Mouse (Mus musculus) hindbrain, postnatal 0 days (tissue): ENCODE measurements around the gene Ifna16. TPM values are rescaled to one million over a fixed set of nuclear protein-coding genes. Genes with fewer than 3 reads are reported as not detected.
A peak's percentile ranks its signal among the peaks of the same experiment; 100 is the strongest.

ENCODE experiments used
- ATAC-seq: fragments of 200-750 bp; cut with Nextera tagmentation; 2 replicates; pipeline ENCODE4 v1.8.0; 2017; ENCODE audit warnings: mild to moderate bottlenecking, moderate TSS enrichment, moderate library complexity
- DNase-seq: peaks from one replicate; pipeline ENCODE4 v3.0.0-alpha.2; 2015; ENCODE audit warnings: low spot score
- H3K27ac ChIP-seq: fragments of 300-500 bp; sonication (generic); 2 replicates; pipeline ENCODE4 v1.5.1; 2014; ENCODE audit warnings: mild to moderate bottlenecking
- H3K27me3 ChIP-seq: fragments of 300-500 bp; sonication (generic); 2 replicates; pipeline ENCODE4 v1.6.1; 2014; ENCODE audit warnings: low read length, mixed read lengths; ENCODE audit not compliant: insufficient read depth
- H3K36me3 ChIP-seq: fragments of 300-500 bp; sonication (generic); 2 replicates; pipeline ENCODE4 v1.6.1; 2014; ENCODE audit warnings: low read length, mixed read lengths; ENCODE audit not compliant: insufficient read depth
- H3K4me1 ChIP-seq: fragments of 300-500 bp; sonication (generic); 2 replicates; pipeline ENCODE4 v1.6.1; 2014; ENCODE audit warnings: antibody characterized with exemption, low read length, mixed read lengths; ENCODE audit not compliant: insufficient read depth
- H3K4me2 ChIP-seq: fragments of 300-500 bp; sonication (generic); 2 replicates; pipeline ENCODE4 v1.6.1; 2014; ENCODE audit warnings: low read depth, mild to moderate bottlenecking, low read length, moderate library complexity, mixed read lengths
- H3K4me3 ChIP-seq: fragments of 300-500 bp; sonication (generic); 2 replicates; pipeline ENCODE4 v1.5.1; 2014; ENCODE audit warnings: low read length
- H3K9ac ChIP-seq: fragments of 300-500 bp; sonication (generic); replicated peaks from 2 replicates; pipeline ENCODE4 v1.6.1; 2014; ENCODE audit warnings: mild to moderate bottlenecking, low read length, moderate library complexity, mixed read lengths
- H3K9me3 ChIP-seq: fragments of 300-500 bp; sonication (generic); 2 replicates; pipeline ENCODE4 v1.6.1; 2016; ENCODE audit warnings: low read length, mixed read lengths
- CTCF ChIP-seq: IDR thresholded peaks from 2 replicates; pipeline ENCODE4 v1.5.1; 2016; ENCODE audit warnings: antibody characterized with exemption, control low read depth, low read depth
- WGBS: fragments of 180-500 bp; shearing (Covaris S2); extraction: QIAGEN DNeasy Blood & Tissue Kit; methylation state at CpG from one replicate; pipeline ENCODE4 v1.1.7; 2014; 5-methylcytosine and 5-hydroxymethylcytosine counted together
- polyA plus RNA-seq: library from polyadenylated mRNA; unstranded; fragments of >200 nt; fragmentation: Nextera tagmentation; extraction: Ambion mirVana; gene quantifications from 2 replicates; pipeline ENCODE4 v1.2.1, GENCODE M21; 2015
- total RNA-seq: library from RNA; depleted of rRNA; stranded (reverse); fragments of >200 nt; gene quantifications from 2 replicates; pipeline ENCODE4 v1.2.3, GENCODE M21; 2014; rRNA removed

The Ifna16 gene
- total RNA-seq: not detected in 2 replicates
- not detected in 2 replicates for polyA plus RNA-seq

DNA sequence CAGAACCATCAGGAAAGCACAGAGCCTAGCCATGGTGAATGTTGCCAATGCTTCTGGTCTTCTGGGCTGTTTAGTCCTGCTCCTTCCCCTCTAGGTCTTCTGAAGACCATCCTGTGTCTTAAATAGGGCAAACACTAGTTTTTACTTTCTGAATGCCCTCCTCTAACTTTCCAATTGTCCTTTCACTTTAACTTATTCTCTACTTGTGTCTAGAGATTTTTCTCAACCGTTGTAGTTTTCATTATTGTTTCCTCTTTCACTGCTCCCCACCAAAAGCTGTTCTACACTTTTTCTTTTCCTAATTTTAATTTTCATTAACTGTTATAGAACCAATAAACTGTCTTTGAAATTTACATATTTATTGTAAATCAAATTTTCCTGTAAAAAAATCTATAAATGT is at the start of gene Ifna16:
Gene Ifna16, minus strand, starts transcription at position 101 of the 400 bp plus-strand sequence.
- ATAC-seq (no peak), DNase-seq (no peak)
- no peaks in the 10 kb centered on the region for H3K27me3 ChIP-seq
- no peaks in the 10 kb centered on the region for H3K36me3 ChIP-seq
- TF ChIP-seq CTCF: no peak
- no peak within 1 kb of the TSS for H3K27ac ChIP-seq
- 87% methylated on average over 1 of the region's 1 CpGs for WGBS
- H3K9me3 ChIP-seq: no peaks in the 10 kb centered on the region
- H3K4me2 ChIP-seq: no peak within 1 kb of the TSS
- H3K4me3 ChIP-seq: no peak within 1 kb of the TSS
- H3K4me1 ChIP-seq: no peaks in the 10 kb centered on the region
- no peak within 1 kb of the TSS for H3K9ac ChIP-seq

DNA sequence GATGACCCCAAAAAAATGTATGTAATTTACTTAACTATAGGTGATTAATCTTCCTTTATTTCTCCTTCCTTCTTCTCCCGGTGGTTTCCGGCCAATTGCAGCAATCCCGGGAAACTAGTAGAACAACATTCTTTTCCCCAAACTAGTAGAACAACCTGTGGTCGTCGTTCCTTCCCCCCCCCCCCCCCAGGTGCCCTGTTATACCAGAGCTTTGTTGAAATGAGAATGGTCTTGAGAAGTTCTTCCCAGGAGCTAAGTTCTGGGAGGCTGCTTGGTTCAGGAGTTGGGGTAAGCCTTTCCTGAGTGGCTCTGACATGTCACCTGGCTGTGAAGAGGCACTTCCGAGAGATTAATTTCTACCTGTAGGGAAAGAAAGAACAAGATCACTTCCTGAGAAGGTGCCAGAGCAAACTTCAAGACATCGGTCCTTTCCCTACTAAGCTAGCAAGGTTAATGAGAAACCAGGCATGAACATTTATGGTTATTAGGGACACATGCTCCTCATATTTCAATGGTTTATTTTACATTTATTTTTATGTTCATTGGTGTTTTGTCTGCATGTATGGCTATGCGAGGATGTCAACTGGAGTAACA is 46.9 kb upstream of the Ifna16 start:
- WGBS: 71% methylated on average over 8 of the region's 8 CpGs
- H3K27ac ChIP-seq: no peak overlapping the region
- TF ChIP-seq CTCF: no peak
- no peak overlapping the region for H3K9ac ChIP-seq
- H3K4me1 ChIP-seq: peaks cover 14% of the 10 kb centered on the region
- H3K4me3 ChIP-seq: no peak overlapping the region
- H3K4me2 ChIP-seq: no peak overlapping the region
- DNase-seq (no peak), ATAC-seq (no peak)
- no peaks in the 10 kb centered on the region for H3K27me3 ChIP-seq
- H3K9me3 ChIP-seq: no peaks in the 10 kb centered on the region
- H3K36me3 ChIP-seq: peaks cover 6% of the 10 kb centered on the region

DNA sequence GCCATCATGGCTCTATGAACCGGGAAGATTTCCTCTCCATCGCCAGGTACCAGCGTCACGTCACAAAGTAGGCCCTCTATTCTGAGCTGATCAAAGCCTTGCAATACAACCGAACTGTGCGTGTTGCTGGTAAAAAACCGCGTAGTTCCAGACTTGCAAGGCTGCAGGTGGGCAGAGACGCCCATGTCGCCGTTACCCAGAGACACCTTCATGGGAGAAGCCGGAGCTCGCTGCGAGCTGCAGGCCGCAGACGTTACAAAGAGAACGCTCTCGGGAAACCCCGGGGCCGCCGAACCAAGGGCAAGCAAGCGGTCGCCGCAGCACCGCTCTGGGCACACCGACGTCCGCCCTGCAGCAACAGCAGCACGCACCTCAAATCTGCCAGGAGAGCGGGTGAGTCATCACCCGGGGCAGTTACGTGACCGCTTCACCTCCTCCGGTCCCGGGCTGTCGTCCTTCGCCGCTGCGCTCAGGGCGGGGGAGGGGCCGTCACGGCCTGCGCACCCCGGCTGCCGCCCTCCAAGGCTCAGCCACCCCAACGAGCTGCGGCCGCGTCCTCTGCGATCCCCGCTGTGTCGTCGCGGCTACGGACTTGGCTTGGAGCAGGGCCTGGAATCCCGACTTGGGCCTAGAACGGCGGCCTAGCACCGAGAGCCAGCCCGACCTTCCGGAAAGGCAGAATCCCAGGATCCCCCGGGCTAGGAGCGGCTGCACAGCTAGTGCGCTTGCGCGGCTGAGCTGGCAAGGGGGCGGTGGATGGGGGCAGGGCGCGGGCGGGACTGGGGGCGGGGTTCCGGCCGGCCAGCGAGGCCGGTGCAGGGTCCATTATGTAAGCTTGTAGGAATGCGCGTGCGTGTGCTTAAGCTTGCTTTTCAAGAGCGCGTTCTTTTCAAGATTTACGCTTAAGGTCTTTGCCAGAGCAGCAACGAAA is 45.3 kb upstream of the Ifna16 start, which contains the start of the genes Gm26566 and Klhl9:
Gene Gm26566, plus strand, starts transcription at position 15 of the 931 bp plus-strand sequence.
Gene Klhl9, minus strand, starts transcription at position 675 of the 931 bp plus-strand sequence.
- Histone ChIP-seq H3K36me3 (peaks cover 6% of the 10 kb centered on the region), H3K27ac (peak within 1 kb of the TSS; percentile 97), H3K4me2 (peak within 1 kb of the TSS; percentile 79), H3K4me3 (peak within 1 kb of the TSS; percentile 62), H3K9ac (peak within 1 kb of the TSS; percentile 92), H3K27me3 (no peaks in the 10 kb centered on the region), H3K9me3 (no peaks in the 10 kb centered on the region), H3K4me1 (peaks cover 19% of the 10 kb centered on the region)
- ATAC-seq: peak; percentile 99
- TF ChIP-seq CTCF: no peak
- DNase-seq: peak; percentile 97
- WGBS: under 1% methylated on average over 82 of the region's 82 CpGs

DNA sequence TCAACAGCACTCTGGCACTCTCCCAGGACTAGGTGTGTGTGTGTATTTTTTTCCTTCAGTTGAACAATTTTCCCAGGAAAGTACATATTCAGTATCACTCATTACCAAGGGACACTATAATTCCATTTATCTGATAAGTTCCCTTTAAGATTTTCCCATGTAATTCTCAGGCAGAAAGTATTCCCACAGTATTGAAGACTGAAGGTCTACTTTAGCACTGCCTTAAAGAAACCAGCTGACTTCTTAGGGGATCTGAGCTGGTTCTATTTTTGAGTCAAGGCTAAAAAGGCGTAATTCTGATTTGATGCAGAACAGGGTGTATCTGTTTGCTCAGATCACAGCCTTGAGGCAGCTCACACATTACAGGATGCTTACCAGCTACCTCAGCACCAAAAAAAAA is 42.0 kb upstream of the Ifna16 start:
- ATAC-seq (no peak), DNase-seq (no peak)
- no peaks in the 10 kb centered on the region for H3K27me3 ChIP-seq
- peak overlapping the region; percentile 26 for H3K4me3 ChIP-seq
- TF ChIP-seq CTCF: no peak
- H3K9me3 ChIP-seq: no peaks in the 10 kb centered on the region
- 42% methylated on average over 1 of the region's 1 CpGs for WGBS
- H3K27ac ChIP-seq: no peak overlapping the region
- H3K4me2 ChIP-seq: peak overlapping the region; percentile 79
- peaks cover 19% of the 10 kb centered on the region for H3K4me1 ChIP-seq
- H3K9ac ChIP-seq: no peak overlapping the region
- peaks cover 6% of the 10 kb centered on the region for H3K36me3 ChIP-seq

DNA sequence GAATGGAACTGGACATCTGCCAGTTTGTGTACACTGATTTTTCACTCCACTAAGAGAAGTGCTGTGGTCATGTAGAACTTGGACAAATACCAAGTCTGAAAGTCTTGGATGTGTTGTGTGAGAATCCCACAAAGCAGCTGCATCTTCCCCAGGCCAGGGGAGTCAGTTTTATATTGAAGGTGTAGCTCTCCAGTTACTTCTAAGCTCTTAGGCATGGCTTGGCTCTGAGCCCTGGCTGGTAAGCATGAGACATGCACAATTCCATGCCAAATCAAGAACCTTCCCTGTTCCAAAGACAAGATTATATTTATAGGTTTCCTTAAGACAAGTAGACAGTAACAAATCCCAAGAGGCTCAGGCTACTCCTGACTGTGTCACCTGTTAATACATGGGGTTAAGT is 38.3 kb upstream of the Ifna16 start:
- Histone ChIP-seq H3K27me3 (no peaks in the 10 kb centered on the region), H3K4me2 (no peak overlapping the region), H3K27ac (no peak overlapping the region), H3K9me3 (no peaks in the 10 kb centered on the region), H3K4me3 (no peak overlapping the region), H3K36me3 (peaks cover 1% of the 10 kb centered on the region; the same call in 1 of the 2 replicates), H3K9ac (no peak overlapping the region), H3K4me1 (peaks cover 7% of the 10 kb centered on the region)
- no peak for TF ChIP-seq CTCF
- DNase-seq: no peak
- ATAC-seq: no peak

DNA sequence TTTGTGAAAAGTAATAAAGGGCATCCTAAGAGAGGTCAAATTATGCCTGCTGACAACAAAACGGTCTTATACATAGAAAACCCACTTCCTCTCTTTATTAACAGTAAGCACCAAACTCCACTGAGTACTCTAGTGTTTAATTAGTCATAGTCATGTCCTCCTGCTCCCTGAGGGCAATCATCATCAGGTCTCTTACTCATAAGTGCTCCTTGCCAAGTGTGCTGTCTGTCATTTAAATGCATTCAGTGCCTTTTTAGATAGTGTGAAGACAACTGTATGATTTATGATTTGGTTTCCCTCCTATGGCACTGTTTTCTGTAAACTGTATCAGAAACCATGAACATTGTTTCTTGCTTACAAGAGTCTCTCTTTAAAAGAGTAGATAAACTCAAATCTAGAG is 37.6 kb upstream of the Ifna16 start:
- 77% methylated on average over 1 of the region's 1 CpGs for WGBS
- Histone ChIP-seq H3K36me3 (no peaks in the 10 kb centered on the region), H3K4me1 (peaks cover 5% of the 10 kb centered on the region; the same call in 1 of the 2 replicates), H3K4me2 (no peak overlapping the region), H3K27me3 (no peaks in the 10 kb centered on the region), H3K9me3 (no peaks in the 10 kb centered on the region), H3K27ac (no peak overlapping the region), H3K4me3 (no peak overlapping the region), H3K9ac (no peak overlapping the region)
- DNase-seq (no peak), ATAC-seq (no peak)
- TF ChIP-seq CTCF: no peak
